Mouse (Mus musculus) layer of hippocampus, adult 18-20 months (tissue): ENCODE results near the gene Bcas3. TPM values are rescaled to one million over a fixed set of nuclear protein-coding genes. Genes with fewer than 3 reads are reported as not detected.
A peak's percentile ranks its signal among the peaks of the same experiment; 100 is the strongest.

Source experiments
- DNase-seq, 2 experiments: peaks; one replicate each; pipeline ENCODE4 v3.0.0; 2022; ENCODE audit warnings: low spot score in 2 of 2
- total RNA-seq, 2 experiments: library from RNA; stranded (reverse); gene quantifications; 2 replicates each; pipeline ENCODE4 v1.2.3; 2021

Bcas3 gene
- total RNA-seq, 2 experiments from 2014 or later: 70.0 to 78.5 TPM

DNA sequence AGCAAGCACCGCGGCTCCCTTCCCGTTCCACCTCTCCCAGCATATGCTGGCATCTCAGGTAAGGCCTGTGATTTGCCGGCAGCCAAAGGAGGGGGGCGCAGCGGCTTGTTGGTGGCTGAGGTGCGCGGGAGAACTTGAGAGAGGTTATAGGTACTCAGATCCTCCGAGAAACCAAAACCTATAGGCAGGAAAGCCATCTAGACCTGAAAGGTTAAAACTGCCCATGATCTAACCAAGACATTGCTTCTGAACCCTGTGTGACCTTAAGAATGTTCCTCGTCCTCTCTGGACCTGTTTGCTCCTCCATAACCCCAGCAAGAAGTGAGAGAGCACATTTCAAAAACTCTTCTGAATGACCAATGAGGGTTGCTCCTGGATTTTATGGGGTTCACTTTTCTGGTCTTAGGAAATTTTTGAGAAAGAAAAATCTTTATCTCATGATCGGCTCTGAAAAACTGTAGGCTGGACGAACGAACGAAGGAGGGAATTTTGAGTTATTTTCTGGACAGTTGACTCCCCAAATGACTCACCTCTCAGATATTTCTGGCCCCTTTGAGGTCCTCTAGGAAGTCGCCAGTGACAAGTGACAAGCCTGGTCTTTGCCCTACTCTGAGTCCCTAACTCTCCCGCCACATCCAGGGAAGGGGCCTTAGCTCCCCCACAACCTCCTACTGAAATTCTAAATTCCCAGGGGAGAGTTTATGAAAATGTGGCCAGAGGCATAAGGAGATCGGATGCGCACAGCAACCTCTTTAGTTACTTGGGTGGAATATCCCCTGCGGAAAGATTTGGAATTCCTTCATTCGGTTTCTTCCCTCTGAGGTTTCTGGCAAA lies 485.7 kb downstream of the Bcas3 start:
- DNase-seq: no peak

DNA sequence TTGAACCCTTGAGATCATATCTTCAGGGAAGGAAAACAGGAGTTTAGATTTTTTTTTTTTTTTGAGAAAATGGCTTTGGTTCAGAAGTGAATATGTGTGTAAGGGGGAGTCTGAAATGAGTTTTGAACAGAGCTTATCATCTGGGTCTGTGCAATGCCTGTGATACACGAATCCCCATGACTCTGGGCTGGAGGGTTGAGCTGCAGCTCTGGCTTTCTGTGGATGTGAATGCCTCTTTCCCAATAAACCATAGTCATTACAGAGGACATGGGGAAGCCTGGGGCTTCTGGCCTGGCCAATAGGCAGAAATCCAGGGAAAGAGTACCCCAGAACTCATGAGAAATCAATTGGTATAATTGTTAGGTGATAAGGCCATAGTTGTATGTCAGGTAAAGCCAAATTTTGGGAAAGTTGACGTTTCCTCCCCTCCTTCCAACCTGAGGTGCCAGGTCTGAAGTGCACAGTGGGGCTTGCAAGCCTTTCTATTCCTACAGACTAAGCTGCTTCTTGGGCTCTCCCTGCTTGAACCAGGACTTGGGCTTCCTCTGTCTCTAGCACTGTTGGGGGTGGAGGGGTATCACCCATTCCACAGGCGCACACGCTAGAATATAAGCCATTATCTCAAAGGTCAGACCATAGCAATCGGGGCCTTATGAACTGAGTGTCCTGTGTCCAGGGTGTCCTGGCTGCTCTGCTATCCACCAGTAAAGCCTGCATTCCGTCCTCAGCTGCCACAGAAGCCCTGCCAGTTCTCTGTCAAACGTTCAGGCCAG lies 486.5 kb downstream of the Bcas3 start:
- no peak for DNase-seq

DNA sequence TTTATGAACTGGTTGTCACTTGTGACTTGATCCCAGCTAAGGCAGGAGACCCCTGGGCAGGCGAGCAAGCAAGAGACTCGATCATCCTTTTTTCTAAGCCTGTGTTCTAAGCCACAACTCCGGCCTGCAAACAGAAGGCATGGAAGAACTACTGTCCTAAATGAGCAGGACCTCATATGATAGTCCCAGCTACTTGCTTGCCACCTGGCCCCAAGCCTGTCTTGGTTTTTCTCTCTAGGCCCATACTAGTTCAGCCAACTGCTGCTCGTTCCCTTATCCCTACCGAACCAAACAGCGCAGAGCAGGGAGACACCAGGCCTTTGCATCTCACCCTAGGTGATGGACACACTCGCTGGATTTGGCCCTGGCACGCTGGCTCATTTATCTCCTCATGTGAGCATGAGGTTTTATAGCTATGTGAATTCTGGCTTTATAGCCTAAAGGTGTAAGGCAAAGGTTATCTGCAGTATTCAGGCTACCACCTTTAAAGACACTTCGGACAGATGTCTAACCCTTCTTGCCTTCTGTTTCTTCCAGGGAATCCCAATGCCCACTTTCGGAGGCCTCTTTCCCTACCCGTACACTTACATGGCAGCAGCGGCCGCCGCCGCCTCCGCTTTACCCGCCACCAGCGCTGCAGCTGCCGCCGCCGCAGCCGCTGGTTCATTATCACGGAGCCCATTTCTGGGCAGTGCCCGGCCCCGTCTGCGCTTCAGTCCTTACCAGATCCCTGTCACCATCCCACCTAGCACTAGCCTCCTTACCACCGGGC lies 487.2 kb downstream of the Bcas3 start:
- DNase-seq: no peak

DNA sequence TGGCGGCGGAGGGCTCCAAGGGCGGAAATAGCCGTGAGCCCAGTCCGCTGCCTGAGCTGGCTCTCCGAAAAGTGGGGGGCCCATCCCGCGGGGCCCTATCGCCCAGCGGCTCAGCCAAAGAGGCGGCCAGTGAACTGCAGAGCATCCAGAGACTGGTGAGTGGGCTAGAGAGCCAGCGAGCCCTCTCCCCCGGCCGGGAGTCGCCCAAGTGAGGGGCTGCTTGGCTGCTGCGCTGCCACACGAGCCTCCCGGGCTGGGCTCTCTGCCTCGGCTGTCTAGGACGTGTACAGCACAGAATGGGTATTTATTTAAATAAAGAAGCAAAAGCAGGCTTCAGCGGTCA lies 487.8 kb downstream of the Bcas3 start:
- no peak for DNase-seq

DNA sequence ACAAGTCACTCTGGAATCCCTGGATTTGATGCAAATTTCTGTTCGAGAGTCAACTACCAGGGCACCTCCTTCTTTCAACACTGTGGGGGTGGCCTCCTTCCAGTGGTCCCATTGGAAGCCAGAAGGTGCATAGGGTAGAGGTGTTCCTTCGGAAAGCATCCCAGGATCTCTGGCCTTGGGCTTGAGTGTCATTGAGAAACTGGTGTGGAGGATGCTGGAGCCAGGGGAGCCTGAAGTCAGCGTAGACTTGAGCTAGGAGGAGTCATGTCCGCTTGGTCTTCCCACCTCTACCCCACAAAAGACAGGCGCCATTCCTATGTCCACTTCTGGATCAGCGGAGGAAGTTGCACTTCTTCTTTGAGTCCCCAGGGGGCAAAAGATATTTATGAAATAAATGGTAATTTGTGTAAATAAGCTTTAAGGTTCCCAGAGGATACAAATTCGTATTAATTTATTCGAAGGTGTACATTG lies 488.3 kb downstream of the Bcas3 start:
- no peak for DNase-seq

DNA sequence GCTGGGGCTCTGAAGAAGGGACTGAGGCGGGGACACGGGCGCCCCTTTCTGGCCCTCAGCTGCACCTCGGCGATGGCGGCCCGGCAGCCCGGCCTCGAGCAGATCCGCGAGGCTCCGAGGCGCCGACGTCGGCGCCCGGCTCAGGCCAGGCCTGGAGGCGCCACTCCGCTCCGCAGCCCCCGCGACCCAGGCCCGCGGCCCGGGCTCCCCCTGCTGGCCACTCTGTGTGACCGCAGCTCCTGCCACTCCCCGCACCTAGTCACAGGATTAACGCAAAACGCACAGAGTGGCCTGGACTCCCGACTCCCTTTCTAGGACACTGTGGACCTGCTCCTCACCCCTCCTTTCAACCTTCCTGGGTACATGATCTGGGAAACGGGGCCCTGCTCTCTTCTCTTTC lies 489.0 kb downstream of the Bcas3 start:
- DNase-seq: no peak

DNA sequence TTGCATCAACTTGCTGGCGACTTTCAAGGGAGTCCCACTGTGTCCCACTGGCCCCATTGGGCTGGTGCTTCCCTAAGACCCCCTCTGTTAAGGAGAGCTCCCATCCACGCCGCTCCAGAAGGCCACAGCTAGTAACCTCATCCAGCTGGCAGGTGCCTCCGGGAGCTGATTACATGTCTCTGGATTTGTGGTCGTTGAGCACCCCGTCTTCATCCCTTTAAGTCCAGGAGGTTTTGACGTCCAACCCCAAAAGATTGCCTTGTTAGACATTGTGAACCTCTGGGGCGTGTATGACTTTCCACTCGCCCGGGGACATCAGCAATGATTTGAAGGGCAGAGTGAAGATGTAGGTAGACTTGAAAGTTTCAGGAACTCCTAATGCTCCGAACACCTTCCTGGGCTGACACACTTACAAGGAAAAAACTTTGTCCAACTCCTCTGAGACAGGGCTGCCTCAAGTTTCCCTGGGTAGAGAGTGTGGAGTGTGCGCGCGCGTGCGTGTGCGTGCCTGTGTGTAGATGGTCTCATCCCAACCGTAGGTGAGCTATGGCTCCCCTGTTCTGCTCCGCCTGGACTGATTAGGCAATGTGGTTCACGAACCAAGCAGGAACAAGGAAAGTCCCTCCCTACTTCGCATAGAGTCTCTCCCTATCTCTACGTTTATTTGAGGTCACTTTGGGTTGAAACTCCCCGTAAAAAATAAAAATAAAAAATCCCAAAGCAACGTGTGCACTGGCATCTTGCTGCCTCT lies 489.8 kb downstream of the Bcas3 start:
- DNase-seq: no peak

DNA sequence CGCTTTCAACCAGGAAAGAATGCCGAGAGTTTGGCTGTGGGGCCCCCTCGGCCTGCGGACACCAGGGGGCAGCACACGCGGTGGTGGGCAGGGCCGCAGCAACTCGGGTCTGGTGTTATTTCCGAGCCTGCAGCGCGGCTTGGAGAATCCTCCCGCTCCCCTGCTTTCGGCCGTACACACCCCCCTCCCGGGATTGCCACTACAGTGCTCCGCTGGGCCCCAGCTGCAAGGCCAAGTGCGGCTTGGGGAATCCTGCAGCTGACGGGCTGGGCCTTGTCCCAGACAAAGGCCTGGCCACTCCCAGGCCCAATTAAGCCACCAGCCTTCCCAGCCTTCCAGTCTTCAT lies 490.4 kb downstream of the Bcas3 start:
- DNase-seq: peak in 1 of 2 experiments; percentile 47

DNA sequence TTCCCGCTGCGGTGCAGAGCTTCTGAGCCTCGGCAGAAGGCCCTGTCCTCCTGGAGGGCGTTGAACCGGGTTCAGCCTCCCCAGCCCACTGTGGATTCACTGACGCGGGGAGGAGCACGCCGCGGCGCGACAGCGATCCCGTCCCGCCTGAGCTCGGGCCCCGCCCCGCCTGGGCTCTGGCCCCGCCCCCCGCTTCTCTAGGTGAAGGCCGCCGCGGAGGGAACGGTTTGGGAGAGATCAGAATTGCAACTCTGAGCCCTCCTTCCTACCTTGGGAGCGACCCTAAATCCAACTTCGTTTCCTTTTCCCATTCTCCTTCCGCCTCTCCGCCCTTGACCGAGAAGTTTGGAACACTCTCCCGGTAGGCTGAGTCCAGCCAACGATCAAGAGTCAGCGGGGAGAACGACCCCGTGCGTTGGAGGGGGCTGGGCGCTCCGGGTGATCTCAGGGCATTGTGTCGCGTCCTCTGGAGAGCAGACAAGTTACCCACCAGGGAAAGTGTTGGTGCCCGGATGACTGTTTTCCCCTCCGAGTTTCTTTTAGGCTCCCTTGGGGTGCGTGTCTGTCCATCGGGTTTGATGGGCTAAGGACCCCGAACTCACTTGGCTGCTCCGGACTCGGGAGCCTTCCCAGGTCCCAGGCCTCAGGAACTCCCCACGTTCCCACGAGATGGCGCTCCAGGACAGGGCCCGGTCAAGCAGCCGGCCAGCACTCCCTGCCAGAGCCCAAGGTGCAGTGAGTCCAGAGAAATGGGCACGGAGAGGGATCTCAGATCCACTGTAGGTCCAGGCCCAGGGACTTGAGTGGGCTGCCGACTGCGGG lies 491.4 kb downstream of the Bcas3 start:
- DNase-seq: peak; percentile 44 to 73

DNA sequence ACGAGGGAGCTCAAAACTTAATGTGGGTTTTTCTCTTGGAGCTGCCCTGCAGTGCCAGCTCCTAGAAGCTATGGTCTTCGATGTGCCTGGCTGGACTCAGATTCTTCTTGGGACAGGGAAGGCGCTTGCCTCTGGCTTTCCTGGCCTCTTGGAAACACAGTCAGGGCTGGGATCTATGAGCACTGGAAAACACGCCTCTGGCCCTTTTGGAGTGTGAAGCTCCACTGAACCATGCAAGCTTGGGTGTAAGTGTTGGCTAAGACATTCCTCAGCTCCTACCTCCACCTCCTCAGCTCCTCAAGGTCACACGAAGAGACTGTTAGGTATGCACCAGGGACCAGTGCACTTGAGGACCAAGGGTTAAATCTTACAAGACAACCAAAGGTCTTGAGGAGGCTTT lies 492.0 kb downstream of the Bcas3 start:
- no peak for DNase-seq

DNA sequence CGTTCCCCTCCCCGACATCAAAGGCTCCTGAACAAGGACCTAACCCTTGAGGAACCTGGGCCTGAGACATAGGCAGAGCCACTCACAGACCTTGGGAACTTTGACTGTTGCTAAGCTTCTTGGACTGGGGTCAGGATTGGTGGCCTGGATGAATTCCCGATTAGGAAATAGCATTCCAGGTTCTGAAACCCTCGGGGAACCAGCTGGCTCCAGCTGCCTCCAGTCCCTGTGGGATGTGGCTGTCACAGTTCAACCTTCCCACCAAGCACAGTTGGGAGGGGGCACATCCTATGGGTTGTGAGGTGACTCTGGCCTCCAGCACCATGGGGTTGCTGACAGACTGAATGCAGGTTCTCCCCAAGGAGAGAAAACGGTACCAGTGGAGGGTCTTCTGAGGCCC lies 493.0 kb downstream of the Bcas3 start:
- DNase-seq: no peak

DNA sequence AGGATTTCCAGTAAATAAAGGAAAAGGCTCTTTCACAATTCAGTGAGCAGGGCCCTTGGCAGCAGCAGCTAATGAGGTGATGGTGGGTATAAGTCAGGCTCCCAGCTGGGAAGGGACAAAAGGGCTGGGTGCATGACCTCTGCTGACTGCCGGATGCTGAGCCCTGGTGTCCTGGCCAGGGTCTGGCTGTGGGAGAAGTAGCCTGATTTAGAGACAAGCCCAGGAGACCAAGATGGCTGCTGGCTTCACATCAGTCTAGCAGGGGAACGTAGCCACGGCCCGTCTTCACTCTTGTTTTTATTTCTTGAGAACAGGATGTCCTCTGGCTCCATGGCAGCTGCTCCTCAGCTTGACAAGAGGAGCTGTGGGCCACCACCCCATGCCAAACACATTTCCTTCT lies 493.5 kb downstream of the Bcas3 start:
- no peak for DNase-seq

DNA sequence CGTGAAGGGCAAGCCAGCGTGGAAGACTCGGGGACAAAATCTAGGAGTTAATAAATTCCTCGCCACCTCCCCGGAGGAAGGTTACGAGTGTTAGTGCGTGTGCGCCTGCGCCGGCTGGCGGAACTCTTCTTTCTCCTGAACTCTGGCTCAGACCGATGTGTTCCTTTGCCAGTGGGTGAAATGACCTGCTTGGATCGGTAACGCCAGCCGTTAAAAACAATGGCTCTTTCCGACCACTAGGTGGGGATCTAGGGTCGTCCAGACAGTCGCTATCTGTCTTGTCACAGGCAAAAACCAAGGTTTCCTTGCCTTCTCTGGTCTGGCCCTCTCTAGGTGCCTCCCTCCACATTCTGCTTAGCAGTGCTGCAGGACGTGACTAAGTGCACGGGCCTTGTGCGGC lies 496.1 kb downstream of the Bcas3 start:
- DNase-seq: peak in 1 of 2 experiments; percentile 69

DNA sequence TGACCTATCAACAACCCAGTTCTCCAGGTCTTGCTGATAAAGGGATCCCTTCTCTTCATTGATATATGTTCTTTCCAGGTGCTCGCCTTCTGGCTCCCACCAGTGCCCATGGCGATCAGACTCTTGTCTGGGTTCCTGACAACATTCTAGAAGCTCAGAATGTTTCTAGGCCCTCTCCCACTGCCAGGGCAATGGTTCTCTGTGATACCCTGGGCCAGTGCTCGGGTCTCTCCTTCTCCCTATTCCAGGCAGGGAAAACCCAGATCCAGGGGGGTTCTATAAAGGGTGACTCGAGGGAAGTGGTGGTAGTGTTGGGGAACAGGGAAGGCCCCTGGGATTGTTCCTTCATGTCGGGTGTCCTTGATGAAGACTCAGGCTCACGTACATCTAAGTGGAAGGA lies 497.3 kb downstream of the Bcas3 start, which contains the start of gene Gm11444:
Gene Gm11444 (minus strand): TSS at position 101 of the 400 bp plus-strand sequence.
- DNase-seq: no peak

DNA sequence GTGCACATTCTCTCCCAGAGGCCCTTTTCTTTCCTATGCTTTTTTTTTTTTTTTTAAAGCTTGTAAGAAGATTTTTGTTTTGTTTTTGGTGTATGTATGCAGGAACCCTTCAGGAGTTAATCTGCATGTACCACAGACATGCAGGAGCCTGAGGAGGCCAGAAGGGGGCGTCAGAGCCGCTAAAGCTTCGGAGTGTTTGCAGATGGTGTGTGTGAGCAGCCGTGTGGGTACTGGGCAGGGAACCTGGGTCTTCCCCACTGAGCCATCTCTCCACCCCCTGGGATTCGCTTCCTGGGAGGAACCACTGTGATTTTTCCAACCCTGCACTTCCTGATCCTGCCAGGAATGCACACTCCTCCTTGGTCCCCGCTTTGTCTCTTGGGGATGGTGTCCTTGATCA lies 497.8 kb downstream of the Bcas3 start:
- DNase-seq: no peak

DNA sequence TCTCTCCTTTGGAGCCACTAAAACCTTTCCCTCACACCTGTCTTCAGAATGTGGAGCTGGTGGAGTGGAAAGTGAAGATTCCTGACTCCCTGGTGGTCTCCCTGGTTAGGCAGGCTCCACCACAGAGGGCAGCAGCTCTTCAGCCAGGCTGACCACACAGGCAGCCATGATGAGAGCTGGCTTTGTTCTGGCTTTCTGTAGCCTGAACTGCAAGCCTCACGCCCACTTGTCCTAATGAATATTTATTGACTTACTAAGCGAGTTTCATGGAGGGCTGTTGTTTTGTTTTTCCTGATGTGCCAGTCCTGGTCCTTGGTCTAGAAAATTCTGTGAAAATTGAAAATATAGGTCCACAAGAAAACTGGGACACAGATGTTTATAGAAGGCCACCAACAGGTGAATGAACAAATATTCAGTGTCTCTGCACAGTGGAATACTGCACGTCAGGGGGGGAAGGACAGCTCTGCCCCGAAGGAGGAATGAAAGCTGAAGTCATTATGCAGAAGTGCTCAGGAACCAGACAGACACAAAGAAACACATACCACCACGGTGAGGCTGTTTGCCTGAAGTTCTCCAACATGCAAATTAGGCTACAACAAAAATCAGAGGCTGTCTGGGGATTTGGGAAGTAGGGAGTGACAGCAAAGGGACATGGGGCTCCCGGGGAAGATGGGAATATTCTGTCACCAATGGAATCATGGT lies 505.2 kb downstream of the Bcas3 start:
- DNase-seq: no peak

DNA sequence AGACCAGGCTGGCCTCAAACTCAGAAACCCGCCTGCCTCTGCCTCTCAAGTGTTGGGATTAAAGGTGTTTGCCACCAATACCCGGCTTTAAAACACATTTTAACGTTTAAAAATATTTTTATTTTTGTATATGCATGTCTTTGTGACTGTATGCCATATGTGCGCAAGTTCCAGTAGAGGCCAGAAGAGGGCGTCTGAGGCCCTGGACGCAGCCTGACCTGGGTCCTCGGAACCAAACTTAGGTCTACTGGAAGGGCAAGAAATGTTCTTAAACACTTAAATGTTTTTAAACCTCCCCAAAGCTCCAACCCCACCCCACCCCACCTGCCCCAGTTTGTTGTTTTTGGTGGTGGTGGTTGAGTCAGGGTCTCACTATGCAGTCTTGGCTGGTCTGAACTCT lies 511.4 kb downstream of the Bcas3 start:
- DNase-seq: no peak
